Mouse (Mus musculus) C2C12 (cell line): ENCODE measurements around the gene Ddx25.

Experiments used
- CTCF ChIP-seq: IDR thresholded peaks from one replicate; pipeline ENCODE4 v1.5.1; 2011; ENCODE audit not compliant: control insufficient read depth, insufficient read depth, insufficient read length
- USF1 ChIP-seq: IDR thresholded peaks from one replicate; pipeline ENCODE4 v1.6.1; 2011; ENCODE audit warnings: low read depth, mild to moderate bottlenecking, control low read depth, moderate library complexity

GRCm38 (mm10) chr9:35541024-35541423 lies 17.3 kb downstream of the Ddx25 start:
- TF ChIP-seq CTCF (no peak), USF1 (no peak)
